Mouse (Mus musculus) limb, embryonic 12.5 days (tissue): Measurements from ENCODE around the gene Slc16a3. TPM values are rescaled to one million over a fixed set of nuclear protein-coding genes. Genes with fewer than 3 reads are reported as not detected.

Experiments
- ATAC-seq: fragments of 200-750 bp; cut with Nextera tagmentation; 2 replicates; pipeline ENCODE4 v1.8.0; 2017; ENCODE audit warnings: low read depth, moderate TSS enrichment; ENCODE audit not compliant: insufficient number of reproducible peaks, insufficient read depth, low FRiP score, low TSS enrichment
- H3K27ac ChIP-seq: fragments of 300-500 bp; sonication (generic); 2 replicates; pipeline ENCODE4 v1.5.1; 2016; ENCODE audit warnings: mild to moderate bottlenecking, moderate library complexity
- H3K27me3 ChIP-seq: fragments of 300-500 bp; sonication (generic); 2 replicates; pipeline ENCODE4 v1.6.1; 2016; ENCODE audit warnings: mild to moderate bottlenecking, moderate library complexity
- H3K36me3 ChIP-seq: fragments of 300-500 bp; sonication (generic); 2 replicates; pipeline ENCODE4 v1.6.1; 2016; ENCODE audit warnings: mild to moderate bottlenecking, moderate library complexity
- H3K4me1 ChIP-seq: fragments of 300-500 bp; sonication (generic); replicated peaks from 2 replicates; pipeline ENCODE4 v1.6.1; 2016
- H3K4me2 ChIP-seq: fragments of 300-500 bp; sonication (generic); 2 replicates; pipeline ENCODE4 v1.6.1; 2016; ENCODE audit warnings: mild to moderate bottlenecking, moderate library complexity
- H3K4me3 ChIP-seq: fragments of 300-500 bp; sonication (generic); replicated peaks from 2 replicates; pipeline ENCODE4 v1.5.1; 2016; ENCODE audit warnings: mild to moderate bottlenecking
- H3K9ac ChIP-seq: fragments of 300-500 bp; sonication (generic); replicated peaks from 2 replicates; pipeline ENCODE4 v1.6.1; 2016; ENCODE audit warnings: mild to moderate bottlenecking, moderate library complexity
- H3K9me3 ChIP-seq: fragments of 300-500 bp; sonication (generic); 2 replicates; pipeline ENCODE4 v1.6.1; 2016; ENCODE audit warnings: mild to moderate bottlenecking, moderate library complexity
- WGBS: fragments of 180-500 bp; shearing (Covaris S2); methylation state at CpG from one replicate; pipeline ENCODE4 v1.1.7; 2016; 5-methylcytosine and 5-hydroxymethylcytosine counted together
- polyA plus RNA-seq: library from polyadenylated mRNA; unstranded; fragments of >200 nt; fragmentation: Nextera tagmentation; extraction: Ambion mirVana; gene quantifications from 2 replicates; pipeline ENCODE4 v1.2.1, GENCODE M21; 2016

Gene Slc16a3
- polyA plus RNA-seq, 1 experiment from 2014 or later = 77.0 TPM

GRCm38 (mm10) chr11:120993080-120993479, 44.8 kb downstream of the Slc16a3 start:
- Histone ChIP-seq H3K4me3 (no peak overlapping the region), H3K27me3 (no peaks in the 10 kb centered on the region), H3K9me3 (no peaks in the 10 kb centered on the region), H3K27ac (no peak overlapping the region), H3K4me2 (no peak overlapping the region), H3K4me1 (peaks cover 26% of the 10 kb centered on the region), H3K9ac (no peak overlapping the region), H3K36me3 (peaks cover 22% of the 10 kb centered on the region)
- ATAC-seq = no peak
- 100% methylated on average over 3 of the region's 3 CpGs for WGBS

GRCm38 (mm10) chr11:120993586-120993985, 45.3 kb downstream of the Slc16a3 start:
- H3K4me1 ChIP-seq = peaks cover 22% of the 10 kb centered on the region
- H3K27me3 ChIP-seq = no peaks in the 10 kb centered on the region
- WGBS = 92% methylated on average over 5 of the region's 5 CpGs
- no peak overlapping the region for H3K27ac ChIP-seq
- ATAC-seq = no peak
- H3K9ac ChIP-seq = no peak overlapping the region
- no peak overlapping the region for H3K4me2 ChIP-seq
- no peak overlapping the region for H3K4me3 ChIP-seq
- peaks cover 27% of the 10 kb centered on the region for H3K36me3 ChIP-seq
- H3K9me3 ChIP-seq = no peaks in the 10 kb centered on the region

- H3K4me1 ChIP-seq = peaks cover 10% of the 10 kb centered on the region
- no peak overlapping the region for H3K4me3 ChIP-seq
- no peaks in the 10 kb centered on the region for H3K9me3 ChIP-seq
- WGBS = 81% methylated on average over 6 of the region's 6 CpGs
- ATAC-seq = no peak
- peaks cover 33% of the 10 kb centered on the region for H3K36me3 ChIP-seq
- H3K27me3 ChIP-seq = no peaks in the 10 kb centered on the region
- no peak overlapping the region for H3K9ac ChIP-seq
- H3K27ac ChIP-seq = no peak overlapping the region
- H3K4me2 ChIP-seq = no peak overlapping the region
These were observed 46.5 kb downstream of the Slc16a3 start for GRCm38 (mm10) chr11:120994741-120995140.

- Histone ChIP-seq H3K36me3 (peaks cover 13% of the 10 kb centered on the region; the same call in 1 of the 2 replicates), H3K27me3 (no peaks in the 10 kb centered on the region), H3K9ac (no peak overlapping the region), H3K4me2 (no peak overlapping the region), H3K4me1 (peaks cover 8% of the 10 kb centered on the region; the same call in 1 of the 2 replicates), H3K9me3 (no peaks in the 10 kb centered on the region), H3K4me3 (no peak overlapping the region), H3K27ac (no peak overlapping the region)
- no peak for ATAC-seq
- 78% methylated on average over 4 of the region's 4 CpGs for WGBS
These were observed 53.7 kb downstream of the Slc16a3 start for GRCm38 (mm10) chr11:121001966-121002365.

GRCm38 (mm10) chr11:121004281-121004680, 56.0 kb downstream of the Slc16a3 start:
- Histone ChIP-seq H3K36me3 (peaks cover 3% of the 10 kb centered on the region; the same call in 1 of the 2 replicates), H3K27ac (no peak overlapping the region), H3K27me3 (no peaks in the 10 kb centered on the region), H3K4me3 (no peak overlapping the region), H3K4me2 (no peak overlapping the region), H3K9ac (no peak overlapping the region), H3K9me3 (no peaks in the 10 kb centered on the region), H3K4me1 (peaks cover 10% of the 10 kb centered on the region; the same call in 1 of the 2 replicates)
- no peak for ATAC-seq
- WGBS = 63% methylated on average over 5 of the region's 5 CpGs

- Histone ChIP-seq H3K4me1 (peaks cover 10% of the 10 kb centered on the region; the same call in 1 of the 2 replicates), H3K27ac (no peak overlapping the region), H3K4me3 (no peak overlapping the region), H3K27me3 (no peaks in the 10 kb centered on the region), H3K36me3 (no peaks in the 10 kb centered on the region), H3K9ac (no peak overlapping the region), H3K4me2 (no peak overlapping the region), H3K9me3 (no peaks in the 10 kb centered on the region)
- WGBS = 67% methylated on average over 6 of the region's 6 CpGs
- no peak for ATAC-seq
These were observed 57.9 kb downstream of the Slc16a3 start for GRCm38 (mm10) chr11:121006184-121006583.

GRCm38 (mm10) chr11:121010044-121010755, 61.9 kb downstream of the Slc16a3 start:
- WGBS = 96% methylated on average over 3 of the region's 3 CpGs
- no peak for ATAC-seq

More at GRCm38 (mm10) chr11:121010044-121010755, 61.9 kb downstream of the Slc16a3 start:
- H3K4me3 ChIP-seq = no peak overlapping the region
- H3K9me3 ChIP-seq = no peaks in the 10 kb centered on the region
- H3K27me3 ChIP-seq = no peaks in the 10 kb centered on the region
- no peak overlapping the region for H3K4me2 ChIP-seq
- H3K4me1 ChIP-seq = peaks cover 10% of the 10 kb centered on the region; the same call in 1 of the 2 replicates
- no peak overlapping the region for H3K27ac ChIP-seq
- H3K9ac ChIP-seq = no peak overlapping the region
- H3K36me3 ChIP-seq = no peaks in the 10 kb centered on the region

Other genes starting within 250 kb of the Slc16a3 start
- 131 and 138 TPM in 2 replicates for gene Cenpx, start 234.7 kb upstream of the Slc16a3 start, polyA plus RNA-seq
- 77.9 and 78.4 TPM in 2 replicates for gene Lrrc45, start 234.6 kb upstream of the Slc16a3 start, polyA plus RNA-seq
- gene Rac3, start 227.0 kb upstream of the Slc16a3 start, polyA plus RNA-seq = 48.5 and 51.2 TPM in 2 replicates
- 14.8 and 17.8 TPM in 2 replicates for gene Dcxr, start 221.2 kb upstream of the Slc16a3 start, polyA plus RNA-seq
- 4.6 and 7.2 TPM in 2 replicates for gene Cbr2, start 216.4 kb upstream of the Slc16a3 start, polyA plus RNA-seq
- 6.4 and 8.4 TPM in 2 replicates for gene Hmga1b, start 185.7 kb upstream of the Slc16a3 start, polyA plus RNA-seq
- 36.2 and 42.1 TPM in 2 replicates for gene Rfng, start 164.3 kb upstream of the Slc16a3 start, polyA plus RNA-seq
- gene Gps1, start 164.2 kb upstream of the Slc16a3 start, polyA plus RNA-seq = 233 and 242 TPM in 2 replicates
- 73.4 and 77.6 TPM in 2 replicates for gene Dus1l, start 152.1 kb upstream of the Slc16a3 start, polyA plus RNA-seq
- 70.3 and 79.1 TPM in 2 replicates for gene Fasn, start 123.9 kb upstream of the Slc16a3 start, polyA plus RNA-seq
- 6.4 and 7.2 TPM in 2 replicates for gene Ccdc57, start 15.6 kb upstream of the Slc16a3 start, polyA plus RNA-seq
- 154 and 157 TPM in 2 replicates for gene Csnk1d, start 42.9 kb downstream of the Slc16a3 start, polyA plus RNA-seq
- not detected in 2 replicates for gene Cd7, start 90.9 kb downstream of the Slc16a3 start, polyA plus RNA-seq
- not detected in 2 replicates for gene Sectm1b, start 115.1 kb downstream of the Slc16a3 start, polyA plus RNA-seq
- not detected in 2 replicates for gene Sectm1a, start 132.7 kb downstream of the Slc16a3 start, polyA plus RNA-seq
- gene Tex19.2, start 170.2 kb downstream of the Slc16a3 start, polyA plus RNA-seq = not detected in 2 replicates
- gene Tex19.1, start 197.7 kb downstream of the Slc16a3 start, polyA plus RNA-seq = not detected in 2 replicates
- gene Uts2r, start 211.8 kb downstream of the Slc16a3 start, polyA plus RNA-seq = 0.39 and 0.41 TPM in 2 replicates